Mouse (Mus musculus) brain, embryonic 14.5 days (tissue): ENCODE results near the gene Abcc1. TPM values are rescaled to one million over a fixed set of nuclear protein-coding genes. Genes with fewer than 3 reads are reported as not detected.

Source experiments
- DNase-seq: peaks from one replicate; pipeline ENCODE4 v3.0.0-alpha.2; 2011; ENCODE audit warnings: low read depth
- CTCF ChIP-seq: fragments of 200-500 bp; IDR thresholded peaks from 2 replicates; pipeline ENCODE4 v1.5.1; 2012; ENCODE audit warnings: inconsistent platforms, mild to moderate bottlenecking, moderate library complexity, borderline replicate concordance; ENCODE audit not compliant: insufficient read depth, insufficient read length; ENCODE audit errors: extremely low read depth
- POLR2A ChIP-seq: fragments of 200-500 bp; IDR thresholded peaks from 2 replicates; pipeline ENCODE4 v1.6.1; 2012; ENCODE audit warnings: mild to moderate bottlenecking, inconsistent platforms, borderline replicate concordance; ENCODE audit not compliant: poor library complexity, insufficient read depth, insufficient read length, severe bottlenecking; ENCODE audit errors: extremely low read depth
- polyA plus RNA-seq: library from polyadenylated mRNA; depleted of rRNA; stranded (reverse); fragments of >200 nt; gene quantifications from 2 replicates; pipeline ENCODE4 v1.2.3, GENCODE M21; 2012

Gene Abcc1
- polyA plus RNA-seq, 1 experiment, result 12.4 TPM

- DNase-seq, result peak; percentile 52
- TF ChIP-seq POLR2A, result no peak
- TF ChIP-seq CTCF, result no peak
These were observed 427 bp upstream of the Abcc1 start for GRCm38 (mm10) chr16:14360931-14361330.

GRCm38 (mm10) chr16:14362099-14362820 lies 902 bp downstream of the Abcc1 start:
- peak; percentile 23 for DNase-seq
- TF ChIP-seq POLR2A (no peak), CTCF (no peak)

GRCm38 (mm10) chr16:14363496-14363895 lies 2.1 kb downstream of the Abcc1 start:
- no peak for DNase-seq
- no peak for TF ChIP-seq POLR2A
- no peak for TF ChIP-seq CTCF

GRCm38 (mm10) chr16:14364066-14364465 lies 2.7 kb downstream of the Abcc1 start:
- DNase-seq, result no peak
- TF ChIP-seq CTCF, result no peak

- no peak for DNase-seq
- no peak for TF ChIP-seq POLR2A
- no peak for TF ChIP-seq CTCF
These were observed 4.1 kb downstream of the Abcc1 start for GRCm38 (mm10) chr16:14365457-14365856.

GRCm38 (mm10) chr16:14366017-14366416 lies 4.7 kb downstream of the Abcc1 start:
- TF ChIP-seq POLR2A, result no peak
- no peak for TF ChIP-seq CTCF
- no peak for DNase-seq

- no peak for TF ChIP-seq POLR2A
- no peak for TF ChIP-seq CTCF
- DNase-seq, result peak; percentile 41
These were observed 10.0 kb downstream of the Abcc1 start for GRCm38 (mm10) chr16:14371367-14371766.

GRCm38 (mm10) chr16:14372382-14372781 lies 11.0 kb downstream of the Abcc1 start:
- no peak for TF ChIP-seq CTCF
- no peak for TF ChIP-seq POLR2A

GRCm38 (mm10) chr16:14372817-14373301 lies 11.5 kb downstream of the Abcc1 start:
- peak; percentile 21 for DNase-seq
- TF ChIP-seq POLR2A (no peak), CTCF (no peak)

More at GRCm38 (mm10) chr16:14372382-14372781, 11.0 kb downstream of the Abcc1 start:
- DNase-seq, result no peak

GRCm38 (mm10) chr16:14375942-14376341 lies 14.6 kb downstream of the Abcc1 start:
- TF ChIP-seq POLR2A, result no peak
- no peak for TF ChIP-seq CTCF
- no peak for DNase-seq

GRCm38 (mm10) chr16:14376352-14376751 lies 15.0 kb downstream of the Abcc1 start:
- TF ChIP-seq CTCF, result no peak
- no peak for TF ChIP-seq POLR2A
- no peak for DNase-seq

GRCm38 (mm10) chr16:14377321-14377720 lies 16.0 kb downstream of the Abcc1 start:
- peak; percentile 77 for DNase-seq

More at GRCm38 (mm10) chr16:14377321-14377720, 16.0 kb downstream of the Abcc1 start:
- no peak for TF ChIP-seq CTCF
- no peak for TF ChIP-seq POLR2A
